Mouse (Mus musculus) heart, embryonic 15.5 days (tissue): ENCODE results near the gene Hspb3. TPM values are rescaled to one million over a fixed set of nuclear protein-coding genes. Genes with fewer than 3 reads are reported as not detected.

Experiments used
- ATAC-seq: fragments of 200-750 bp; cut with Nextera tagmentation; replicated peaks from 2 replicates; pipeline ENCODE4 v1.8.0; 2017; ENCODE audit warnings: low read depth, moderate TSS enrichment; ENCODE audit not compliant: insufficient number of reproducible peaks, insufficient read depth, low FRiP score
- H3K27ac ChIP-seq: fragments of 300-500 bp; sonication (generic); 2 replicates; pipeline ENCODE4 v1.5.1; 2015; ENCODE audit warnings: mild to moderate bottlenecking, inconsistent platforms
- H3K27me3 ChIP-seq: fragments of 300-500 bp; sonication (generic); 2 replicates; pipeline ENCODE4 v1.6.1; 2015; ENCODE audit warnings: inconsistent platforms
- H3K36me3 ChIP-seq: fragments of 300-500 bp; sonication (generic); 2 replicates; pipeline ENCODE4 v1.6.1; 2015; ENCODE audit warnings: mild to moderate bottlenecking, inconsistent platforms
- H3K4me1 ChIP-seq: fragments of 300-500 bp; sonication (generic); replicated peaks from 2 replicates; pipeline ENCODE4 v1.6.1; 2015; ENCODE audit warnings: inconsistent platforms
- H3K4me2 ChIP-seq: fragments of 300-500 bp; sonication (generic); 2 replicates; pipeline ENCODE4 v1.6.1; 2015; ENCODE audit warnings: inconsistent platforms, mild to moderate bottlenecking, moderate library complexity
- H3K4me3 ChIP-seq: fragments of 300-500 bp; sonication (generic); 2 replicates; pipeline ENCODE4 v1.5.1; 2015; ENCODE audit warnings: mild to moderate bottlenecking, inconsistent platforms
- H3K9ac ChIP-seq: fragments of 300-500 bp; sonication (generic); 2 replicates; pipeline ENCODE4 v1.6.1; 2015; ENCODE audit warnings: mild to moderate bottlenecking, inconsistent platforms
- H3K9me3 ChIP-seq: fragments of 300-500 bp; sonication (generic); replicated peaks from 2 replicates; pipeline ENCODE4 v1.6.1; 2016; ENCODE audit warnings: inconsistent platforms
- WGBS: fragments of 180-500 bp; shearing (Covaris S2); methylation state at CpG from one replicate; pipeline ENCODE4 v1.1.7; 2015; ENCODE audit warnings: mixed read lengths; 5-methylcytosine and 5-hydroxymethylcytosine counted together
- polyA plus RNA-seq: library from polyadenylated mRNA; unstranded; fragments of >200 nt; fragmentation: Nextera tagmentation; extraction: Ambion mirVana; gene quantifications from 2 replicates; pipeline ENCODE4 v1.2.1, GENCODE M21; 2015

Hspb3 gene
- polyA plus RNA-seq, 1 experiment from 2014 or later: 52.7 TPM

- no peak overlapping the region for H3K4me3 ChIP-seq
- no peak for ATAC-seq
- H3K4me2 ChIP-seq: no peak overlapping the region
- peaks cover 13% of the 10 kb centered on the region for H3K4me1 ChIP-seq
- H3K9ac ChIP-seq: no peak overlapping the region
- no peaks in the 10 kb centered on the region for H3K9me3 ChIP-seq
- H3K27me3 ChIP-seq: no peaks in the 10 kb centered on the region
- H3K36me3 ChIP-seq: no peaks in the 10 kb centered on the region
- 43% methylated on average over 15 of the region's 15 CpGs for whole genome bisulfite sequencing
- no peak overlapping the region for H3K27ac ChIP-seq
Measured at GRCm38 (mm10) chr13:113634732-113635481, 28.6 kb downstream of the Hspb3 start.

DNA sequence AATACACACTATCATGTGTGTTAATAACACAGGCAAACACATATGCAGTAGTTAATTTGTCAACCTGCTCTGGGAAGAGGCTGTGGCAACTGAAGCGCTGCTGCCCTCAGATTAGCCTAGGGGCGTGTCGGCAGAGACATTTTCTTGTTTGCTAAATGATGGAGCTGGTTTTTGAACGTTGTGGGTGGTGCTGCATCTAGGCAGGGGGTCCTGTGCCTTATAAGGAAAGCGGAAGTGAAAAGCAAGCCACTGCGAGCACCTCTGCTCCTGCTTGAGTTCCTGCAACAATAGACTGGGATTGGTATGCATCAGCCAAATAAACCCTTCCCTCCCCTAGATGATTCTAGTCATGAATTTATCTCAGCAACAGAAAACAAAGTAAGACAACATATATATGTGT lies 31.0 kb downstream of the Hspb3 start:
- Histone ChIP-seq H3K9me3 (no peaks in the 10 kb centered on the region), H3K27ac (no peak overlapping the region), H3K4me2 (no peak overlapping the region), H3K27me3 (no peaks in the 10 kb centered on the region), H3K36me3 (no peaks in the 10 kb centered on the region), H3K4me3 (no peak overlapping the region), H3K4me1 (peaks cover 13% of the 10 kb centered on the region), H3K9ac (no peak overlapping the region)
- WGBS: 57% methylated on average over 6 of the region's 6 CpGs
- ATAC-seq: no peak

GRCm38 (mm10) chr13:113627601-113628000 lies 35.9 kb downstream of the Hspb3 start:
- H3K4me3 ChIP-seq: no peak overlapping the region
- no peak for ATAC-seq

GRCm38 (mm10) chr13:113622865-113623255 lies 40.6 kb downstream of the Hspb3 start:
- H3K36me3 ChIP-seq: no peaks in the 10 kb centered on the region
- H3K9me3 ChIP-seq: no peaks in the 10 kb centered on the region
- no peak for ATAC-seq
- WGBS: 71% methylated on average over 8 of the region's 8 CpGs
- H3K4me2 ChIP-seq: no peak overlapping the region
- peaks cover 5% of the 10 kb centered on the region; the same call in 1 of the 2 replicates for H3K4me1 ChIP-seq
- H3K4me3 ChIP-seq: no peak overlapping the region
- no peak overlapping the region for H3K9ac ChIP-seq
- no peaks in the 10 kb centered on the region for H3K27me3 ChIP-seq
- no peak overlapping the region for H3K27ac ChIP-seq

More at GRCm38 (mm10) chr13:113627601-113628000, 35.9 kb downstream of the Hspb3 start:
- Histone ChIP-seq H3K9me3 (no peaks in the 10 kb centered on the region), H3K27me3 (no peaks in the 10 kb centered on the region), H3K4me2 (no peak overlapping the region), H3K27ac (no peak overlapping the region), H3K36me3 (no peaks in the 10 kb centered on the region), H3K4me1 (no peaks in the 10 kb centered on the region), H3K9ac (no peak overlapping the region)
- 82% methylated on average over 8 of the region's 8 CpGs for WGBS

DNA sequence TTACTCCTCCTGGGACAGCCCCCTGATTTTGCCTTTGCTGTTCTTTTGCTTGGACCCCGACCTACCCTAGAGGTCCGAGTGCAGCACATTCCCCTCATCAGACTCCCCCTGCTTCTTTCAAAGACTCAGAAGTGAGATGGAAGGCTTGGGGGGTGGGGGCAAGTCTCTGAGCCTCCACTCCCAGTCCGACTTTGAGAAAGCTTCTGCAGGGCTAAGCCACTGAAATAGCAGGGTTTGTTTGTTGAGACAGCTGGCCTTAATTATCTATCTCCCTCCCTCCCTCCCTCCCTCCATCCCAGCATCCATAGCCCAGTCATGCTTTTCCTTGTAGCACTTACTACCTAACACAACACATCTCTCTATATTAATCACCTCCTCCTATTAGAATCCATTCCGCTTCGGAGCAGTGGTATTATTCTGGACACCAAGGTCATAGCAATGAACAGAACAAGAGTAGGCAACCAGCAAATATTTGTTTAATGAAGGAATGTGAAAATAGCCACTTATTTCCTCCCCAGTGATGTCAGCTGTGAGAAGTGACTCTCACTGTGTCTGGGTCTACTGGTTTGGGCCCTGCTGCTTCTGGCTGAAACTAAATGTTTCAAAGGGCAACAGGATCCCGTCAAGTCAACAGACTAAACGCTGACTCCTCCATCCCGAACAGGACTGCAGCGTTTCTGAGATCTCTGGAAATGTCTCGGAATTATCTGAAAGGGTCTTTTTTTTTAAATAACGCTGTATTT lies 41.2 kb downstream of the Hspb3 start:
- peaks cover 8% of the 10 kb centered on the region for H3K4me1 ChIP-seq
- no peaks in the 10 kb centered on the region for H3K36me3 ChIP-seq
- no peak overlapping the region for H3K27ac ChIP-seq
- 47% methylated on average over 11 of the region's 11 CpGs for WGBS
- no peaks in the 10 kb centered on the region for H3K27me3 ChIP-seq
- no peak for ATAC-seq
- no peaks in the 10 kb centered on the region for H3K9me3 ChIP-seq
- H3K4me3 ChIP-seq: no peak overlapping the region
- H3K9ac ChIP-seq: no peak overlapping the region
- no peak overlapping the region for H3K4me2 ChIP-seq

DNA sequence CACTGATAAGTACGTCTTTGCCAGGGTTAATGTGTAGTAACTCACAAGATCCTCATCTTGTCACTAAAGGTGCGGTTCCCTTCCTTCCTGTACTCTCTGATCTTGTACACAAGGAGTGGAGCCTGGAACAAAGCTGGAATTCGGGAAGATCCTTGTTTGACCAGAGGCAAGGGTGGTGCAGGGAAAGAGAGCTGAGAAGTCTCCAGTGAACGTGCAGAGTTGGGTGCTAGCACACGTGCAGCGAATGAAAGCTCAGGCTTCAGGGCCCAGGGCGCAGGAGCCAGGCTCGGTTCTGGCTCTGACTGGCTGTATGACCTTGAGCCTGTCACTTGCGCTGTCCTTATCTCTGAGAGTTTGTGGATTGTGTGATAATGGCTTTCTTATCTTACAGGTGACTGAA lies 44.5 kb downstream of the Hspb3 start:
- 57% methylated on average over 9 of the region's 9 CpGs for WGBS
- H3K4me1 ChIP-seq: peaks cover 34% of the 10 kb centered on the region

DNA sequence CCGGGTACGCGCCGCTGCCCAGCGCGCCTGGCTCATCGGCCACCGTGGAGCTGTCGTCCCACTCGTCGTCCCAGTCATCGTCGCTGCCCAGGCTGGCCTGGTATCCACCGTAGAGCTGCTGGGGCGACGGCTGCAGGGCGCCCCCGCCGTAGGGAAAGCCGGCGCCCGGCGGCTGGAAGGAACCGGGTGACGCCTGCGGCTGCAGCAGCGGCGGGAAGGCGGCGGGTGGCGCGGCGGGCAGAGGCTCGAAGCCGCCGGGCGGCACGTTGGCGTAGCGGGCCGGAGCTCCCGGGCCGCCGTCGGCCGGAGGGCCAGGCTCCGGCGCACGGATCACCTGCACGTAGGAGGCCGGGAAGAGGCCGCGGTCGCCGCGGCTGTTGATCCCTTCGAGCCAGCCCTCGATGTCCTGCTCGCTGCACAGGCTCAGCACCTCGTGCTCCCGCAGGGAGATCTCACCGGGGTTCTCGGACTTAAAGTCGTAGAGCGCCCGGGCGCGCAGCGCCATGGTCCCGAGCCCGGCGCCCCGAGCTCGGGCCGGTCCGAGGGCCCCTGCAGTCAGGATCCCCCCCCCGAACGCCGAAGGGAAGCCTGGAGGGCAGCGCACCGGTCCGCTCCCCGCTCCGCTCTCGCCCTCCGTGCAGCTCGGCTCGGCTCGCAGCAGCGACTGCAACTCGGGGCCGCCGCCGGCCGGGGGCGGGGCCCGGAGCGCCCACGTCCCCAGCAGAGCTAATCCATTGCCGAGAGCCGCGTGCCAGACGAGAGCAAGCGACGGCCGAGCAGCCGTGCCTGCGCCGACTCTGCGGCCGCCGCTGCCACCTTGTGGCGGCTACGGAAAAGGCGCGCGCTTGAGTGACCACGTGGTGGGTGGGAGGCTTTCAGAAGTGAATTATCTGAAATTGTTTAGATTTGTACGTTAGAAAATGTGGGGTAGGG lies 45.3 kb downstream of the Hspb3 start, which contains the start of gene Snx18:
TSS of gene Snx18 (minus strand) at position 674 of the 933 bp plus-strand sequence.
- under 1% methylated on average over 119 of the region's 119 CpGs for WGBS
- Histone ChIP-seq H3K27ac (peak within 1 kb of the TSS; percentile 93), H3K36me3 (no peaks in the 10 kb centered on the region), H3K4me2 (peak within 1 kb of the TSS; percentile 84), H3K9me3 (no peaks in the 10 kb centered on the region), H3K27me3 (no peaks in the 10 kb centered on the region), H3K4me3 (peak within 1 kb of the TSS; percentile 91), H3K4me1 (peaks cover 42% of the 10 kb centered on the region), H3K9ac (peak within 1 kb of the TSS; percentile 97)
- peak; percentile 83 for ATAC-seq

More for the DNA sequence above, 44.5 kb downstream of the Hspb3 start:
- H3K4me3 ChIP-seq: no peak overlapping the region
- no peak for ATAC-seq
- H3K27ac ChIP-seq: no peak overlapping the region
- no peaks in the 10 kb centered on the region for H3K9me3 ChIP-seq
- no peak overlapping the region for H3K4me2 ChIP-seq
- no peaks in the 10 kb centered on the region for H3K27me3 ChIP-seq
- no peak overlapping the region for H3K9ac ChIP-seq
- no peaks in the 10 kb centered on the region for H3K36me3 ChIP-seq

- Histone ChIP-seq H3K4me1 (peaks cover 50% of the 10 kb centered on the region), H3K36me3 (no peaks in the 10 kb centered on the region), H3K9ac (peak overlapping the region; percentile 97), H3K27me3 (no peaks in the 10 kb centered on the region), H3K27ac (peak overlapping the region; percentile 93), H3K4me2 (peak overlapping the region; percentile 84), H3K9me3 (no peaks in the 10 kb centered on the region), H3K4me3 (peak overlapping the region; percentile 91)
- no peak for ATAC-seq
- 7% methylated on average over 49 of the region's 49 CpGs for WGBS
Measured at GRCm38 (mm10) chr13:113617338-113617890, 46.1 kb downstream of the Hspb3 start.

DNA sequence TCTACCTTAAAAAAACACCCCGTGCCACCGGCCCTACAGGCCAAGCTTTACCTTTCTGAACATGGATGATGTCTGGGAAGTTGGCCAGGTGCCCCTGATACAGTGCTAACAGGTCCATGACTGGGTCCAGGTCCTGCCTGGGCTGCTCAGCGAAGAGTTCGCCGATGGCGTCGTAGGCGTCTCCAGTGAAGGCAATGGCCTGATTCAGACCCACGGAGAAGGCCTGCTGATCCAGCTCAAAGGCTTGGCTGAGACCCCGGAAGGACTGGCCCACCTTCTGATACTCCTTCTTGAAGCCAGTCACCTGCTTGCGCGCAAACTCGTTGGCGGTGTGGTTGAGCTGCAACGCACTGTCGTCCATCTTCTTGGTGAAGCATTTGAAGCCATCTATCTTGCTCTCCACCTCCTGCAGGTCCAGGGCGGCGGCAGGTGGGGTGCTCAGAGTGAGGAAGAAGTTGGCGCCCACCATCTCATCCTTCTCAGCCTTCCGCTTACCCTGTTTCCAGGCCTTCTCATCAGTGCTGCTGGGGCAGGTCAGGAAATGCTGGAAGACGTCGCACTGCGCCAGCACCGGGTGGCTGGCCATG lies 46.6 kb downstream of the Hspb3 start:
- Histone ChIP-seq H3K36me3 (no peaks in the 10 kb centered on the region), H3K27ac (peak overlapping the region; percentile 93), H3K4me2 (peak overlapping the region; percentile 84), H3K9ac (peak overlapping the region; percentile 97), H3K4me3 (peak overlapping the region; percentile 91), H3K4me1 (peaks cover 55% of the 10 kb centered on the region), H3K27me3 (no peaks in the 10 kb centered on the region), H3K9me3 (no peaks in the 10 kb centered on the region)
- no peak for ATAC-seq
- WGBS: 44% methylated on average over 24 of the region's 24 CpGs

GRCm38 (mm10) chr13:113615971-113616671 lies 47.4 kb downstream of the Hspb3 start:
- peak overlapping the region; percentile 91 for H3K4me3 ChIP-seq

More at GRCm38 (mm10) chr13:113615971-113616671, 47.4 kb downstream of the Hspb3 start:
- Histone ChIP-seq H3K4me2 (peak overlapping the region; percentile 84), H3K9ac (peak overlapping the region; percentile 97), H3K27me3 (no peaks in the 10 kb centered on the region), H3K9me3 (no peaks in the 10 kb centered on the region), H3K4me1 (peaks cover 62% of the 10 kb centered on the region), H3K36me3 (no peaks in the 10 kb centered on the region), H3K27ac (peak overlapping the region; percentile 93)
- no peak for ATAC-seq
- 14% methylated on average over 8 of the region's 8 CpGs for WGBS
